Mouse (Mus musculus) midbrain, embryonic 12.5 days (tissue): ENCODE measurements around the gene Phb2. TPM values are rescaled to one million over a fixed set of nuclear protein-coding genes. Genes with fewer than 3 reads are reported as not detected.
"Not testable (repeated sequence)": the region's sequence is repeated elsewhere in the genome, so short reads cannot be mapped to it uniquely, and the experiment has no call there.

Experiments used
- ATAC-seq: fragments of 200-750 bp; cut with Nextera tagmentation; 2 replicates; pipeline ENCODE4 v1.8.0; 2017; ENCODE audit warnings: low read depth, moderate TSS enrichment, moderate library complexity; ENCODE audit not compliant: low FRiP score
- H3K27ac ChIP-seq: fragments of 300-500 bp; sonication (generic); replicated peaks from 2 replicates; pipeline ENCODE4 v1.5.1; 2016; ENCODE audit warnings: mild to moderate bottlenecking
- H3K27me3 ChIP-seq: fragments of 300-500 bp; sonication (generic); 2 replicates; pipeline ENCODE4 v1.6.1; 2016; ENCODE audit warnings: mild to moderate bottlenecking
- H3K36me3 ChIP-seq: fragments of 300-500 bp; sonication (generic); 2 replicates; pipeline ENCODE4 v1.6.1; 2016
- H3K4me1 ChIP-seq: fragments of 300-500 bp; sonication (generic); 2 replicates; pipeline ENCODE4 v1.6.1; 2016
- H3K4me2 ChIP-seq: fragments of 300-500 bp; sonication (generic); replicated peaks from 2 replicates; pipeline ENCODE4 v1.6.1; 2016; ENCODE audit warnings: mild to moderate bottlenecking, moderate library complexity
- H3K4me3 ChIP-seq: fragments of 300-500 bp; sonication (generic); 2 replicates; pipeline ENCODE4 v1.5.1; 2016; ENCODE audit warnings: mild to moderate bottlenecking
- H3K9ac ChIP-seq: fragments of 300-500 bp; sonication (generic); replicated peaks from 2 replicates; pipeline ENCODE4 v1.6.1; 2016; ENCODE audit warnings: mild to moderate bottlenecking, moderate library complexity
- H3K9me3 ChIP-seq: fragments of 300-500 bp; sonication (generic); 2 replicates; pipeline ENCODE4 v1.6.1; 2016; ENCODE audit warnings: mild to moderate bottlenecking
- WGBS: fragments of 180-500 bp; shearing (Covaris S2); methylation state at CpG from one replicate; pipeline ENCODE4 v1.1.7; 2016; 5-methylcytosine and 5-hydroxymethylcytosine counted together
- polyA plus RNA-seq: library from polyadenylated mRNA; unstranded; fragments of >200 nt; fragmentation: Nextera tagmentation; extraction: Ambion mirVana; gene quantifications from 2 replicates; pipeline ENCODE4 v1.2.1, GENCODE M21; 2016

Phb2 gene
- polyA plus RNA-seq, 1 experiment from 2014 or later, result 315 TPM

- 93% methylated on average over 7 of the region's 7 CpGs for WGBS
- no peak overlapping the region for H3K4me2 ChIP-seq
- H3K4me3 ChIP-seq, result no peak overlapping the region
- ATAC-seq, result no peak
- H3K9me3 ChIP-seq, result no peaks in the 10 kb centered on the region
- no peaks in the 10 kb centered on the region for H3K4me1 ChIP-seq
- no peak overlapping the region for H3K27ac ChIP-seq
- H3K36me3 ChIP-seq, result no peaks in the 10 kb centered on the region
- H3K9ac ChIP-seq, result no peak overlapping the region
- H3K27me3 ChIP-seq, result no peaks in the 10 kb centered on the region
These were observed 33.4 kb upstream of the Phb2 start for GRCm38 (mm10) chr6:124678769-124679168.

GRCm38 (mm10) chr6:124679486-124679885, 32.6 kb upstream of the Phb2 start:
- Histone ChIP-seq H3K4me1 (no peaks in the 10 kb centered on the region), H3K9me3 (no peaks in the 10 kb centered on the region), H3K9ac (no peak overlapping the region), H3K4me2 (no peak overlapping the region), H3K36me3 (no peaks in the 10 kb centered on the region), H3K4me3 (no peak overlapping the region), H3K27me3 (no peaks in the 10 kb centered on the region), H3K27ac (no peak overlapping the region)
- no peak for ATAC-seq
- 86% methylated on average over 3 of the region's 3 CpGs for WGBS

- H3K27ac ChIP-seq, H3K9ac ChIP-seq, H3K4me1 ChIP-seq, H3K27me3 ChIP-seq, ATAC-seq, H3K36me3 ChIP-seq, H3K9me3 ChIP-seq, H3K4me2 ChIP-seq, H3K4me3 ChIP-seq: not testable (repeated sequence)
- WGBS, result 62% methylated on average over 6 of the region's 6 CpGs
These were observed 29.8 kb upstream of the Phb2 start for GRCm38 (mm10) chr6:124682291-124682690.

- H3K36me3 ChIP-seq, result no peaks in the 10 kb centered on the region
- H3K4me3 ChIP-seq, result no peak overlapping the region
- H3K4me1 ChIP-seq, result no peaks in the 10 kb centered on the region
- H3K4me2 ChIP-seq, result no peak overlapping the region
- H3K27me3 ChIP-seq, result no peaks in the 10 kb centered on the region
- H3K9me3 ChIP-seq, result no peaks in the 10 kb centered on the region
- WGBS, result 92% methylated on average over 14 of the region's 14 CpGs
- no peak overlapping the region for H3K9ac ChIP-seq
- no peak for ATAC-seq
- no peak overlapping the region for H3K27ac ChIP-seq
These were observed 28.3 kb upstream of the Phb2 start for GRCm38 (mm10) chr6:124683591-124684417.

- H3K36me3 ChIP-seq, result no peaks in the 10 kb centered on the region
- no peak for ATAC-seq
- H3K27me3 ChIP-seq, result no peaks in the 10 kb centered on the region
- H3K4me2 ChIP-seq, result no peak overlapping the region
- H3K4me3 ChIP-seq, result no peak overlapping the region
- H3K9ac ChIP-seq, result no peak overlapping the region
- H3K9me3 ChIP-seq, result no peaks in the 10 kb centered on the region
- no peak overlapping the region for H3K27ac ChIP-seq
- WGBS, result 90% methylated on average over 12 of the region's 12 CpGs
- no peaks in the 10 kb centered on the region for H3K4me1 ChIP-seq
These were observed 26.3 kb upstream of the Phb2 start for GRCm38 (mm10) chr6:124685606-124686386.

GRCm38 (mm10) chr6:124686644-124687043, 25.5 kb upstream of the Phb2 start:
- H3K4me2 ChIP-seq, result not testable (repeated sequence)

GRCm38 (mm10) chr6:124688151-124688758, 23.9 kb upstream of the Phb2 start:
- no peak overlapping the region for H3K9ac ChIP-seq
- no peaks in the 10 kb centered on the region for H3K4me1 ChIP-seq
- no peaks in the 10 kb centered on the region for H3K9me3 ChIP-seq
- no peak for ATAC-seq
- no peak overlapping the region for H3K27ac ChIP-seq
- H3K36me3 ChIP-seq, result no peaks in the 10 kb centered on the region
- no peaks in the 10 kb centered on the region for H3K27me3 ChIP-seq
- no peak overlapping the region for H3K4me2 ChIP-seq
- WGBS, result 90% methylated on average over 8 of the region's 8 CpGs
- no peak overlapping the region for H3K4me3 ChIP-seq

More at GRCm38 (mm10) chr6:124686644-124687043, 25.5 kb upstream of the Phb2 start:
- H3K4me3 ChIP-seq, ATAC-seq, H3K27ac ChIP-seq, H3K9me3 ChIP-seq, H3K36me3 ChIP-seq, H3K9ac ChIP-seq, H3K27me3 ChIP-seq, H3K4me1 ChIP-seq: not testable (repeated sequence)
- WGBS, result 69% methylated on average over 1 of the region's 1 CpGs

GRCm38 (mm10) chr6:124689011-124689410, 23.1 kb upstream of the Phb2 start:
- H3K9ac ChIP-seq, result no peak overlapping the region
- H3K27me3 ChIP-seq, result no peaks in the 10 kb centered on the region
- no peaks in the 10 kb centered on the region for H3K36me3 ChIP-seq
- no peak overlapping the region for H3K4me2 ChIP-seq
- no peaks in the 10 kb centered on the region for H3K4me1 ChIP-seq
- H3K9me3 ChIP-seq, result no peaks in the 10 kb centered on the region
- ATAC-seq, result no peak
- WGBS, result 96% methylated on average over 3 of the region's 3 CpGs
- no peak overlapping the region for H3K27ac ChIP-seq
- no peak overlapping the region for H3K4me3 ChIP-seq

GRCm38 (mm10) chr6:124690517-124690916, 21.6 kb upstream of the Phb2 start:
- ATAC-seq, result no peak
- Histone ChIP-seq H3K9ac (no peak overlapping the region), H3K4me2 (no peak overlapping the region), H3K4me1 (no peaks in the 10 kb centered on the region), H3K27ac (no peak overlapping the region), H3K36me3 (no peaks in the 10 kb centered on the region), H3K4me3 (no peak overlapping the region), H3K9me3 (no peaks in the 10 kb centered on the region), H3K27me3 (no peaks in the 10 kb centered on the region)
- WGBS, result 96% methylated on average over 3 of the region's 3 CpGs

- Histone ChIP-seq H3K27ac (no peak overlapping the region), H3K4me3 (no peak overlapping the region), H3K27me3 (no peaks in the 10 kb centered on the region), H3K4me2 (no peak overlapping the region), H3K9me3 (no peaks in the 10 kb centered on the region), H3K9ac (no peak overlapping the region), H3K4me1 (no peaks in the 10 kb centered on the region), H3K36me3 (no peaks in the 10 kb centered on the region)
- 83% methylated on average over 15 of the region's 15 CpGs for WGBS
- ATAC-seq, result no peak
These were observed 18.7 kb upstream of the Phb2 start for GRCm38 (mm10) chr6:124693243-124693981.

- Histone ChIP-seq H3K9ac (no peak overlapping the region), H3K27me3 (no peaks in the 10 kb centered on the region), H3K9me3 (no peaks in the 10 kb centered on the region), H3K36me3 (peaks cover 5% of the 10 kb centered on the region; the same call in 1 of the 2 replicates), H3K27ac (no peak overlapping the region), H3K4me3 (no peak overlapping the region), H3K4me2 (no peak overlapping the region), H3K4me1 (no peaks in the 10 kb centered on the region)
- 86% methylated on average over 15 of the region's 15 CpGs for WGBS
- ATAC-seq, result no peak
These were observed 17.8 kb upstream of the Phb2 start for GRCm38 (mm10) chr6:124694166-124694955.
